Mouse (Mus musculus) megakaryocyte-erythroid progenitor cell, adult 5 weeks (primary cell): ENCODE measurements around the gene Ccdc170. TPM values are rescaled to one million over a fixed set of nuclear protein-coding genes. Genes with fewer than 3 reads are reported as not detected.

ENCODE experiments used
- polyA plus RNA-seq: library from polyadenylated mRNA; stranded (reverse); fragments of >175 nt; gene quantifications from 2 replicates; pipeline ENCODE4 v1.2.3, GENCODE M21; 2012

Ccdc170 gene
- 0.04 and 0.51 TPM in 2 replicates for polyA plus RNA-seq

DNA sequence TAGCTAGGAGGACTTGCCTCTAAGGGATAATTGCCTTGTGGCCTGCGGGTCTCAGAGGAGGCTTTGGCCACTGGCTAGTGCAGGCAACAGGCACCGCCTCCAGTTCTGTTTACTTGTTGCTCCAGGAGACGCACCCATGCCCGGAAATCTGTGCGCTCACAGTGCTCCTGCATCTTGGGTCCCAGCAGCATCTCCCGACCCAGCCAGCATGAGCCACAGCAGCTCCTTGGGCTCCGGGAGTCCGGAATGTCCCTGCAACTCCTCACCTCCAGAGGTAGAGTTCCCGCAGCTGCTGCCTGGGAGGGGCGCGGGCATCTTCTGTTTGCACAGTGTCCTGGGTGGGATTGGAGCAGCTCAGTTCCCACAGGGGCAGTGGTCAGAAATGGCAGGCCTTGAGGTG is at the start of gene Ccdc170:
Ccdc170 (plus strand) TSS at position 148 of the 400 bp plus-strand sequence.

DNA sequence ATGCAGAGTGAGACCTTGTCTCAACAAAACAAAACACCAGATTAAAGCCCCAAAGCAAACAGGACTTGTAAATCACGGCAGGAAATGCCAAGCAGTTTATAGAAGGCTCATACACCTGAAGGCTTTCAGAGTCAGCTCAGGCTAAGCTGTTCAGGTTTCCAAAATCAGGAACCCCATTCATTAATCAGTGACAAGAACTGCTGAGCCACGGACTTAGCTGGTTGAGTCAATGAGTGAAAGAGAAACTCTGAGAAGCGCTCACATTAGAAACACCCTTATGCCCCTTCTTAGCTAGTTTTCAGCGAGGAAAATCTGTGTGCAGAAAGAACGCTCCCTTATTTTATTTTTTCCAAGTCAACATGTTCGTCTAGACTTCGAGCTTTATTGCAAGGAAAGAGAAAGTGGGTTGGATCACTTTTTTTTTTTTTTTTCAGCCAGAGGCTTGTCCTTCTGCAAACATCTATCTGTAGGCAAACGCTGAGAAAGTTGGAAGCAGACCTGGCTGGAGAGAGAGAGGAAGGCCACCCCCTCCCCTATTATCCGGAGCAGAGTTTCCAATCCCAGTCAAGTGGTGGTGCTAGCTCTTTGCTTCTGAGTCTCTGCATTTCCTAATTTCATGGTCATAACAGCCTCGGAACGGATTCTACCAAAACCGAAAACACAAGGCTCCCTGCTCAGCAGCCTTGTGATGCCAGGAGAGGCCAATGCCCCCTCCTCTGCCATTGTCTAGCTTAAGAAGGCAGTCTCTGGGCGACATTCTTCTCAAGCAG is 129.3 kb downstream of the Ccdc170 start, which contains the start of gene Esr1:
Esr1 (plus strand) TSS at position 208 of the 770 bp plus-strand sequence.

Other genes with a start within 250 kb of the Ccdc170 start
- 0.88 and 1.6 TPM in 2 replicates for gene Akap12, start 216.1 kb upstream of the Ccdc170 start, polyA plus RNA-seq
- 16.6 and 21.1 TPM in 2 replicates for gene Zbtb2, start 94.4 kb upstream of the Ccdc170 start, polyA plus RNA-seq
- gene Rmnd1, start 50.1 kb upstream of the Ccdc170 start, polyA plus RNA-seq = 15.4 and 19.0 TPM in 2 replicates
- gene Armt1, start 50.0 kb upstream of the Ccdc170 start, polyA plus RNA-seq = 5.1 and 5.7 TPM in 2 replicates
- 7.1 and 10.0 TPM in 2 replicates for gene Esr1, start 129.1 kb downstream of the Ccdc170 start, polyA plus RNA-seq